Mouse (Mus musculus): Measurements from ENCODE around the gene Rhbdd2. TPM values are rescaled to one million over a fixed set of nuclear protein-coding genes. Genes with fewer than 3 reads are reported as not detected.
A peak's percentile ranks its signal among the peaks of the same experiment; 100 is the strongest.

Rhbdd2 gene
- polyA plus RNA-seq, 1 experiment from 2014 or later = 61.7 TPM

DNA sequence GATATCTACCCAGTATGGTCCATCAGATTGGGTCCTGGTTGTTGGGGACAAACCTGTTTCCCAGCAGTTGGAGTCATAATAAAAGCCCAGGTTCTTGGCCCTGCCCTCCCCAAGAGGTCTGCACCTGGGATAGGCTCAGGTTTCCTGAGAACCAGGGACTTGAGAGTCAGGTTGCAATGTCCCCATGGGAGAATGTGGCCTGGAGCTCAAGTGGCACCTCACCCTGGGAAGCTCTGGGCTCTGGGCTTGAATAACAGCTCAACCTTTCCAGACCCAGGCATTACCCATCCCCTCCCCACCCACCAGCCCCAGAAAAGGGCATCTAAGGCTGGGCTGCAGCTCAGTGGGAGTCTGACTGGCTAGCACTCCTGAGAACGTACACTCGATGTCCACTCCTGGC lies 20.8 kb downstream of the Rhbdd2 start:
- Histone ChIP-seq H3K4me2 (replicated peaks; ENCODE audit: low read depth, low read length) (no peak overlapping the region), H3K9me3 (ENCODE audit: control insufficient read depth, low read length) (no peaks in the 10 kb centered on the region), H3K4me3 (ENCODE audit: low read length) (no peak overlapping the region), H3K9ac (ENCODE audit: low read depth, low read length) (no peak overlapping the region), H3K27me3 (ENCODE audit: control insufficient read depth, insufficient read depth, low read length) (no peaks in the 10 kb centered on the region), H3K36me3 (ENCODE audit: control insufficient read depth, insufficient read depth, low read length) (no peaks in the 10 kb centered on the region), H3K27ac (ENCODE audit: low read depth, low read length) (0 out of 2 replicates have a peak overlapping the region, but pooled peaks have one; percentile 38), H3K4me1 (ENCODE audit: control insufficient read depth, insufficient read depth, low read length) (peaks cover 4% of the 10 kb centered on the region; the same call in 1 of the 2 replicates)
- ATAC-seq (ENCODE audit: low FRiP score, low TSS enrichment) = 0 out of 2 replicates have a peak, but pooled peaks have one; percentile 40
- 20% methylated on average over 2 of the region's 2 CpGs for WGBS

DNA sequence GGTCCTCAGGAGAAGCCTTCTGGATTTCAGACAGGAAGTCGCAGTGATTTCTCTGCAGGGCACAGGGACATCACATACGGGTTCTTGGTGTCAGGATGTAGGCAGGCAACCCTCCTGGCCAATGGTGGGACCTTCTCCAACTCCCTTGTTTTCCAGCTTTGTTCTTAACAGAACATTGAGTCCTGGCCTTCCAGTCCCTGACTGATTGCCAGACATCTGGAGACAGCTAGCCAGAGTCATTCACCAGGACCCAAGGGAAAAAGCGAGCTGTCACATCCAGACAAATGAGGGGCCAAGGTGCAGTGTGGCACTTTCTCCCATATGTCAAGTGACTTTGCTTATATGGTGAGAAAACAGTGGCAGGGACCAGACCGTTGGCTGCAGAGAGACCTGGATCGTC lies 23.6 kb downstream of the Rhbdd2 start:
- ATAC-seq (ENCODE audit: low FRiP score, low TSS enrichment) = no peak
- Histone ChIP-seq H3K27ac (ENCODE audit: low read depth, low read length) (no peak overlapping the region), H3K27me3 (ENCODE audit: control insufficient read depth, insufficient read depth, low read length) (no peaks in the 10 kb centered on the region), H3K4me1 (ENCODE audit: control insufficient read depth, insufficient read depth, low read length) (peaks cover 4% of the 10 kb centered on the region; the same call in 1 of the 2 replicates), H3K36me3 (ENCODE audit: control insufficient read depth, insufficient read depth, low read length) (no peaks in the 10 kb centered on the region), H3K9ac (ENCODE audit: low read depth, low read length) (no peak overlapping the region), H3K4me2 (replicated peaks; ENCODE audit: low read depth, low read length) (no peak overlapping the region), H3K9me3 (ENCODE audit: control insufficient read depth, low read length) (no peaks in the 10 kb centered on the region), H3K4me3 (ENCODE audit: low read length) (no peak overlapping the region)
- WGBS = 69% methylated on average over 5 of the region's 5 CpGs

DNA sequence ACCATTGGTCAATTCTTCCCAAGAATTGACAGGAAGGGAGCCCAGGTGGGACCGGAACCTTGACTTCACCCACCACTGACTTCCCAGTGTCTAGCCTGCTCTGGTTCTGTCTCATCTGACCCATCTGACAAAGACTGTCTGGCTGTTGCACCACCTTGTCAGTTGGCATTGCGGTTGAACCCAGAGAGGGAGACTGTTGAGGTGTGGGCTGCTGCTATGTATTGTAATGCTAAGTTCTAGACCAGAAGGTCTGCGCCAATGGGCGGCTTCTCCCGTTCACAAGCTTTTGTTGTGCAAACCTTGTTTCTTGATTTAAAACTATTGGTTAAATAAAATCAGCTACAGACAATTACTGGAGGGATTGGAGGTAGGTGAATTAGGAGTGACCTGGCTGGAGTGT lies 24.7 kb downstream of the Rhbdd2 start:
- Histone ChIP-seq H3K9ac (ENCODE audit: low read depth, low read length) (no peak overlapping the region), H3K36me3 (ENCODE audit: control insufficient read depth, insufficient read depth, low read length) (no peaks in the 10 kb centered on the region), H3K4me2 (replicated peaks; ENCODE audit: low read depth, low read length) (no peak overlapping the region), H3K27me3 (ENCODE audit: control insufficient read depth, insufficient read depth, low read length) (no peaks in the 10 kb centered on the region), H3K4me1 (ENCODE audit: control insufficient read depth, insufficient read depth, low read length) (peaks cover 4% of the 10 kb centered on the region; the same call in 1 of the 2 replicates), H3K4me3 (ENCODE audit: low read length) (no peak overlapping the region), H3K9me3 (ENCODE audit: control insufficient read depth, low read length) (no peaks in the 10 kb centered on the region), H3K27ac (ENCODE audit: low read depth, low read length) (no peak overlapping the region)
- WGBS = 86% methylated on average over 5 of the region's 5 CpGs
- ATAC-seq (ENCODE audit: low FRiP score, low TSS enrichment) = no peak

DNA sequence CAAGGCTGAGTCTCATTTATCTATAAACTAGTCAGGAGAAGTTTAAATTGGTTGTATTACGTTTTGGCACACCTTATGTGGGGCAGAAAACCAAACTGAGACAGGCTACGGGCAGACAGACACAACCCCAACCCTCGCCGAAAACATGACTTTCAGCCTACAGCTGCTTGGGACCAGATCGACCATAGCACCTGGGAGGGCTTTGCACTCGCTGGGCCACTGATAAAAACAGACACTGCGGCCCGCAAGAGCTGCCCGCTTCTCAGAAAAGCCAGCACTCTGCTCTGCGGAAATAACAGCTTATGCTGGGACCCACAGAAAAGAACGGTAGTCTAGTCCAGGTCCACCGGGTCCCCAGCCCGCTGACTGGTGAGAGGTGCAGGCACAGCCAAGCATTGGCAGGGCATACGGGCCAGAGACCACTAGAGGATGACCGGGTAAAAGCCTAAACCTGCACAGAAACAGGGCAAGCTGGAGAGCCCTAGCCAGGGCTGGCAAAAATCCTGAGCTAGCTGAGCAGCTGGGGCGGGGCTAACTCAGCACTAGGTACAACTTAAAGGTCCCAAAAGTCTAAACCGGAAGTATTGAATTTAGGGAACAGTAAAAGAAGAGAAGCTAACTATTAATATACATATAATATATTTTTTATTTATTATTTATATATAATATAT lies 25.4 kb downstream of the Rhbdd2 start:
- 57% methylated on average over 17 of the region's 17 CpGs for WGBS
- Histone ChIP-seq H3K27me3 (ENCODE audit: control insufficient read depth, insufficient read depth, low read length) (no peaks in the 10 kb centered on the region), H3K27ac (ENCODE audit: low read depth, low read length) (no peak overlapping the region), H3K4me1 (ENCODE audit: control insufficient read depth, insufficient read depth, low read length) (peaks cover 4% of the 10 kb centered on the region; the same call in 1 of the 2 replicates), H3K4me3 (ENCODE audit: low read length) (no peak overlapping the region), H3K9me3 (ENCODE audit: control insufficient read depth, low read length) (no peaks in the 10 kb centered on the region), H3K36me3 (ENCODE audit: control insufficient read depth, insufficient read depth, low read length) (no peaks in the 10 kb centered on the region), H3K4me2 (replicated peaks; ENCODE audit: low read depth, low read length) (no peak overlapping the region), H3K9ac (ENCODE audit: low read depth, low read length) (no peak overlapping the region)
- ATAC-seq (ENCODE audit: low FRiP score, low TSS enrichment) = no peak

DNA sequence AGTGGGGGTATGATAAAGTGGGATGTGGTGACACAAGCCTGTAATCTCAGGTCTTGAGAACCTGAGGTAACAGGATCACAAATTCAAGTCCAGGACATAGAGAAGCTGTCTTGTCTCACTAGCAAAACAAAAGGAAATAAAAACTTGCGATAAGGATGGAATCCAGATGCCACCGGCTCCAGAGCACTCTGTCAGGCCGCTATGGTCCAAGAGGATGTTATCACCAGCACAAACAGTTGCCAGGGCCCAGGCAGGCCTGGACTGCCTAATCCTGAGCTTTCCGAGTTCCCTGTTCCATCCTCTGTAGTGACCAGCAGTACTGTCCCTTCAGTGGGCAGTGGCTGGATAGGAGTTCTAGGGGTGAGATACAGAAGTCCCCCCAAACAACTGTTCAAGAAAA lies 27.5 kb downstream of the Rhbdd2 start:
- Histone ChIP-seq H3K9me3 (ENCODE audit: control insufficient read depth, low read length) (no peaks in the 10 kb centered on the region), H3K36me3 (ENCODE audit: control insufficient read depth, insufficient read depth, low read length) (no peaks in the 10 kb centered on the region), H3K4me3 (ENCODE audit: low read length) (no peak overlapping the region), H3K27ac (ENCODE audit: low read depth, low read length) (no peak overlapping the region), H3K27me3 (ENCODE audit: control insufficient read depth, insufficient read depth, low read length) (no peaks in the 10 kb centered on the region), H3K9ac (ENCODE audit: low read depth, low read length) (no peak overlapping the region), H3K4me2 (replicated peaks; ENCODE audit: low read depth, low read length) (no peak overlapping the region), H3K4me1 (ENCODE audit: control insufficient read depth, insufficient read depth, low read length) (no peaks in the 10 kb centered on the region)
- ATAC-seq (ENCODE audit: low FRiP score, low TSS enrichment) = no peak
- 65% methylated on average over 4 of the region's 4 CpGs for WGBS

DNA sequence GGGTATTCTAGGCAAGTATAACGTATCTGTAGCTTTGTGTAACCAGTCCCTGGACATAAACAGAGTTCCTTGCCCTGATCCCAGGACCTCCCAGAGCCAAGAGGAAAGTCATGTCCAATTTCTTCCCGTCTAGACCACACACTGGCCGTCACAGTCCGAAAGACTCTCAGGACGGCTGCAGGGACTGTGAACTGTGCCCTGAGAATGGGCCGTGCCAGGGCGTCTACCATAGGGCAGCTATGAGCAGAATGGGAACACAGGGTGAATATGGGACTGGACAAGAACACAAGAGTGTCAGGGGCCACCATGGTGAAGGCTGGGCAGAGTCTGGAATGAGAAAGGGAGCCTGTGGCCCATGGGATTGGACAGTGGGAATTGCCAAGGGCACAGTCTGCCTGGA lies 28.1 kb downstream of the Rhbdd2 start:
- Histone ChIP-seq H3K36me3 (ENCODE audit: control insufficient read depth, insufficient read depth, low read length) (no peaks in the 10 kb centered on the region), H3K4me2 (replicated peaks; ENCODE audit: low read depth, low read length) (no peak overlapping the region), H3K4me1 (ENCODE audit: control insufficient read depth, insufficient read depth, low read length) (no peaks in the 10 kb centered on the region), H3K27me3 (ENCODE audit: control insufficient read depth, insufficient read depth, low read length) (no peaks in the 10 kb centered on the region), H3K27ac (ENCODE audit: low read depth, low read length) (no peak overlapping the region), H3K9ac (ENCODE audit: low read depth, low read length) (no peak overlapping the region), H3K9me3 (ENCODE audit: control insufficient read depth, low read length) (no peaks in the 10 kb centered on the region), H3K4me3 (ENCODE audit: low read length) (no peak overlapping the region)
- ATAC-seq (ENCODE audit: low FRiP score, low TSS enrichment) = no peak
- WGBS = 85% methylated on average over 7 of the region's 7 CpGs

DNA sequence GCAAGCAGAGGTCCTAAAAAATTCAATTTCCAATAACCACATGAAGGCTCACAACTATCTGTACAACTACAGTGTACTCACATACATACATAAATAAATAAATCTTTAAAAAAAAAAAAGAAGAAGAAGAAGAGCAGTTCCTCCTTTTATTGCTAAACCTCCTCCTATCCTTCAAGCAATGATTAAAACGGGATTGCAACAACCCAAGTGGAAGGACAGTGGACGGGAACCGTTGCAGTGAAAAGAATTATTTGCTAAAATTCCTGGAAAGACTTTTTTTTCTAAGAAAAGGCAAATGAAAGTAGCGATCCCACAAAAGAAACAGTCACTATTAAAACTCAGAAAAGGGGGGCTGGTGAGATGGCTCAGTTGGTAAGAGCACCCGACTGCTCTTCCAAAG lies 34.5 kb downstream of the Rhbdd2 start:
- WGBS = 91% methylated on average over 5 of the region's 5 CpGs
- Histone ChIP-seq H3K4me2 (replicated peaks; ENCODE audit: low read depth, low read length) (no peak overlapping the region), H3K27ac (ENCODE audit: low read depth, low read length) (no peak overlapping the region), H3K4me3 (ENCODE audit: low read length) (no peak overlapping the region), H3K36me3 (ENCODE audit: control insufficient read depth, insufficient read depth, low read length) (no peaks in the 10 kb centered on the region), H3K27me3 (ENCODE audit: control insufficient read depth, insufficient read depth, low read length) (no peaks in the 10 kb centered on the region), H3K9me3 (ENCODE audit: control insufficient read depth, low read length) (peaks cover 4% of the 10 kb centered on the region; the same call in 1 of the 2 replicates), H3K9ac (ENCODE audit: low read depth, low read length) (no peak overlapping the region), H3K4me1 (ENCODE audit: control insufficient read depth, insufficient read depth, low read length) (no peaks in the 10 kb centered on the region)
- ATAC-seq (ENCODE audit: low FRiP score, low TSS enrichment) = no peak

DNA sequence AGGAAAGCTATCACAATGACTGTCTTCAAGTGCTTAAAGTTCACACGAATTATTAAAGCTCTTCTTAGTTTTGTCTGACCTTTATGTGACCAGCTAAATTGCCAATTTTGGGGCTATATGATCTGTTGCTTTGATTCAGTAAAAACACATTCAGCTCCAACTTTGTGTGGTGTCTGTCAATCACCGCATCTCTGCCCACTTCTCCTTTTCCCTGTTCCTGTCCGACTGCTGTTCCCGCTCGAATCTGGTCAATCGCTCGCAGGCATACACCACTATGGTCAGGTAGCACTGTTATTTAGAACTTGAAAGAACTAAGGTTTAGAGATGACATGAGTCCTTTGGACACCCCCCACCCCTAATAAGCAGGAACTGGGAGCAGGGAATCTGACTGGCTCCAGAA lies 35.7 kb downstream of the Rhbdd2 start:
- peaks cover 4% of the 10 kb centered on the region; the same call in 1 of the 2 replicates for H3K9me3 ChIP-seq (ENCODE audit: control insufficient read depth, low read length)
- H3K27me3 ChIP-seq (ENCODE audit: control insufficient read depth, insufficient read depth, low read length) = no peaks in the 10 kb centered on the region
- no peak overlapping the region for H3K27ac ChIP-seq (ENCODE audit: low read depth, low read length)
- H3K36me3 ChIP-seq (ENCODE audit: control insufficient read depth, insufficient read depth, low read length) = no peaks in the 10 kb centered on the region
- ATAC-seq (ENCODE audit: low FRiP score, low TSS enrichment) = no peak
- H3K9ac ChIP-seq (ENCODE audit: low read depth, low read length) = no peak overlapping the region
- H3K4me3 ChIP-seq (ENCODE audit: low read length) = no peak overlapping the region
- H3K4me2 ChIP-seq (replicated peaks; ENCODE audit: low read depth, low read length) = no peak overlapping the region
- WGBS = 85% methylated on average over 7 of the region's 7 CpGs
- no peaks in the 10 kb centered on the region for H3K4me1 ChIP-seq (ENCODE audit: control insufficient read depth, insufficient read depth, low read length)

DNA sequence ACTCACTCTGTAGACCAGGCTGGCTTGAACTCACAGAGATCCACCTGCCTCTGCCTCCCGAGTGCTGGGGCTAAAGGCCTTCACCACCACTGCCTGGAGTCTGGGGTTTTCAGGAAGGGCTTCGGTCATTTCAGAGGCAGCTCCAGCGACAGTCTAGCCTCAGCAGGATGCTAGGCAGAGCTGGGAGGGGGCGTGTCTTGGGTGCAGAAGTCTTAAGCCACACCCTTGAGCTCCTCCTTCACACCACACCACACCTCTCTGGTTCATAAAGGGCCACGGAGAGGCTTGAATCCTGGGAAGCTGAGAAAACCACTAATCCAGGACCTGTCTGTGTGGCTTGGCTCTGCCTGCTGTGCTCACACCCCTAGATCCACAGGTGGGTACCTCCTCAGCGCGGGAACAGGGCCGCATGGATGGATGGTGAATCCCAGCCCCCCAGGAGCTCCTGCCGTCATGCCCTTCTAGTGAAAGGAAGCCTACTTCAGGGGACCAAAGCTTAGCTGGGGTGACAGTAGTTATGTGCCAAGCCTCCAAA lies 37.4 kb downstream of the Rhbdd2 start, which contains the start of gene Por:
Gene Por, plus strand, starts transcription at position 293 of the 535 bp plus-strand sequence.
- no peak within 1 kb of the TSS; the same call in 1 of the 2 replicates for H3K4me2 ChIP-seq (replicated peaks; ENCODE audit: low read depth, low read length)
- peak; percentile 67 for ATAC-seq (ENCODE audit: low FRiP score, low TSS enrichment)
- 25% methylated on average over 9 of the region's 9 CpGs for WGBS
- H3K9me3 ChIP-seq (ENCODE audit: control insufficient read depth, low read length) = peaks cover 4% of the 10 kb centered on the region; the same call in 1 of the 2 replicates
- H3K4me3 ChIP-seq (ENCODE audit: low read length) = no peak within 1 kb of the TSS
- H3K36me3 ChIP-seq (ENCODE audit: control insufficient read depth, insufficient read depth, low read length) = no peaks in the 10 kb centered on the region
- no peak within 1 kb of the TSS for H3K27ac ChIP-seq (ENCODE audit: low read depth, low read length)
- H3K4me1 ChIP-seq (ENCODE audit: control insufficient read depth, insufficient read depth, low read length) = peaks cover 10% of the 10 kb centered on the region
- no peak within 1 kb of the TSS for H3K9ac ChIP-seq (ENCODE audit: low read depth, low read length)
- H3K27me3 ChIP-seq (ENCODE audit: control insufficient read depth, insufficient read depth, low read length) = no peaks in the 10 kb centered on the region
